Mouse (Mus musculus) heart, embryonic 16.5 days (tissue): ENCODE data around the gene Chek1. TPM values are rescaled to one million over a fixed set of nuclear protein-coding genes. Genes with fewer than 3 reads are reported as not detected.

Experiments used
- ATAC-seq: fragments of 200-750 bp; cut with Nextera tagmentation; replicated peaks from 2 replicates; pipeline ENCODE4 v1.8.0; 2017; ENCODE audit warnings: moderate number of reproducible peaks; ENCODE audit not compliant: insufficient read depth, low FRiP score; ENCODE audit errors: extremely low read depth
- H3K27ac ChIP-seq: fragments of 300-500 bp; sonication (generic); 2 replicates; pipeline ENCODE4 v1.5.1; 2014; ENCODE audit warnings: mild to moderate bottlenecking, low read length, control low read depth, moderate library complexity
- H3K27me3 ChIP-seq: fragments of 300-500 bp; sonication (generic); 2 replicates; pipeline ENCODE4 v1.6.1; 2014; ENCODE audit warnings: low read length, mixed read lengths; ENCODE audit not compliant: control insufficient read depth, insufficient read depth
- H3K36me3 ChIP-seq: fragments of 300-500 bp; sonication (generic); 2 replicates; pipeline ENCODE4 v1.6.1; 2014; ENCODE audit not compliant: control insufficient read depth, insufficient read depth
- H3K4me1 ChIP-seq: fragments of 300-500 bp; sonication (generic); 2 replicates; pipeline ENCODE4 v1.6.1; 2014; ENCODE audit warnings: low read length, mixed read lengths; ENCODE audit not compliant: control insufficient read depth, insufficient read depth
- H3K4me2 ChIP-seq: fragments of 300-500 bp; sonication (generic); 2 replicates; pipeline ENCODE4 v1.6.1; 2014; ENCODE audit warnings: low read depth, mild to moderate bottlenecking, control low read depth, low read length
- H3K4me3 ChIP-seq: fragments of 300-500 bp; sonication (generic); 2 replicates; pipeline ENCODE4 v1.5.1; 2014; ENCODE audit warnings: mild to moderate bottlenecking, control low read depth, low read length
- H3K9ac ChIP-seq: fragments of 300-500 bp; sonication (generic); 2 replicates; pipeline ENCODE4 v1.6.1; 2014; ENCODE audit warnings: low read length, control low read depth
- H3K9me3 ChIP-seq: fragments of 300-500 bp; sonication (generic); replicated peaks from 2 replicates; pipeline ENCODE4 v1.6.1; 2016; ENCODE audit warnings: low read length; ENCODE audit not compliant: control insufficient read depth
- WGBS: fragments of 180-500 bp; shearing (Covaris S2); extraction: QIAGEN DNeasy Blood & Tissue Kit; methylation state at CpG from one replicate; pipeline ENCODE4 v1.1.7; 2014; 5-methylcytosine and 5-hydroxymethylcytosine counted together
- polyA plus RNA-seq: library from polyadenylated mRNA; unstranded; fragments of >200 nt; fragmentation: Nextera tagmentation; extraction: Ambion mirVana; gene quantifications from 2 replicates; pipeline ENCODE4 v1.2.1, GENCODE M21; 2015

Gene Chek1
- 16.2 and 23.5 TPM in 2 replicates for polyA plus RNA-seq

GRCm38 (mm10) chr9:36727034-36727755 lies at the start of gene Chek1:
Gene Chek1 (minus strand): TSS chr9:36727065.
- WGBS: 3% methylated on average over 11 of the region's 12 CpGs
- Histone ChIP-seq H3K27ac (peak within 1 kb of the TSS; percentile 91), H3K4me2 (peak within 1 kb of the TSS; percentile 97), H3K9me3 (no peaks in the 10 kb centered on the region), H3K9ac (peak within 1 kb of the TSS; percentile 78), H3K4me3 (peak within 1 kb of the TSS; percentile 84), H3K4me1 (peaks cover 11% of the 10 kb centered on the region), H3K27me3 (no peaks in the 10 kb centered on the region), H3K36me3 (peaks cover 12% of the 10 kb centered on the region; the same call in 1 of the 2 replicates)
- no peak for ATAC-seq

GRCm38 (mm10) chr9:36769048-36769413 lies 42.2 kb upstream of the Chek1 start:
- peaks cover 16% of the 10 kb centered on the region for H3K4me1 ChIP-seq
- H3K4me3 ChIP-seq: no peak overlapping the region
- H3K27ac ChIP-seq: no peak overlapping the region; the same call in 1 of the 2 replicates
- peak overlapping the region; percentile 72 for H3K4me2 ChIP-seq
- no peak overlapping the region; the same call in 1 of the 2 replicates for H3K9ac ChIP-seq
- 92% methylated on average over 1 of the region's 1 CpGs for WGBS
- H3K36me3 ChIP-seq: peaks cover under 1% of the 10 kb centered on the region
- H3K9me3 ChIP-seq: no peaks in the 10 kb centered on the region
- ATAC-seq: no peak
- H3K27me3 ChIP-seq: no peaks in the 10 kb centered on the region

- peaks cover 16% of the 10 kb centered on the region for H3K4me1 ChIP-seq
- H3K27me3 ChIP-seq: no peaks in the 10 kb centered on the region
- peak overlapping the region; percentile 72 for H3K4me2 ChIP-seq
- 11% methylated on average over 25 of the region's 25 CpGs for WGBS
- 0 out of 2 replicates have a peak, but pooled peaks have one; percentile 3 for ATAC-seq
- H3K9ac ChIP-seq: peak overlapping the region; percentile 94
- no peaks in the 10 kb centered on the region for H3K9me3 ChIP-seq
- H3K27ac ChIP-seq: peak overlapping the region; percentile 95
- H3K4me3 ChIP-seq: peak overlapping the region; percentile 86
- H3K36me3 ChIP-seq: peaks cover 5% of the 10 kb centered on the region
Measured at GRCm38 (mm10) chr9:36768156-36769047, 41.5 kb upstream of the Chek1 start.

DNA sequence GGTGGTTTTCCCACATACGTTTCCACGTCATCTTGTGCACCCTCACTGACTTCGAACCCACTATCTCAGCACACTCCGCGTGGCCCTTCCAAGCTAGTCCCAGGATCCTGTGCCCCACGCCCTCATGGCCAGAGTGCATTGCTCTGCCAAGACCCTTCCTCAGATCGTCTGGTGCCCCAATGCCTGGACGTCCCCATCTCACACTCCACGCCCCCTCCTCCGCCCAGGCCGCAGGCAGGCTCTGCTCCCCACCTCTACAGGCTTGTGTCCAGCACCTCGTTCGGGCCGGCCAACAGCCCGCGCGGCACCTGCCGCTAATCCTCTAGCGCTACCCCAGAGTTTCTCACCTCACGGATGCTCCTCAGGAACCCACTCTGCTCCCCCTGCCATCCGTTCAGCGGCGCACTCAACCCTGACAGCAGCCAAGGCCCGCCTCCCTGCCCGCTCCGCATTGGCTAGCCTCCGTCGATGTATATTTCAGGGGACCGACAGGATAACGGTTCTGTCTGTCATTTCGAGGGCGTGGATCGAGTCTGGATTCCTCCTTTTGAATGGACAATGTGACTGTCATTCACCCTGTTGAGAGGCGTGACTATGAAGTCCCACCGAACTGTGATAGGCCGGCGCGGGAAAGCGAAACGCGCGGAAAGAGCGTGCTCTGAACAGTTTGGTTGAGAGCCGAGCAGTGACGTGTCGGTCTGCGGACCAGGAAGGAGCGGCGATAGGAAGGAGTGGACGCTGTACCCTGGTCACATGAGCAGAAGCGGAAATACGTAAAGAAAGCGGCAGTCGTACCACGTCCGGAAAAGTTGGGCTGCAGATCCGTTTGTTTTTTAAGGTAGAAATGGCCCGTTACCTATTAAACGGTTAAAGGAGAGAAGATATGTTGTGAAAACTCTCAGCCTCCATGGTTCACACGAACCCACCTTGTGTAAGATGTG lies 40.6 kb upstream of the Chek1 start, which contains the start of gene Stt3a:
Stt3a (minus strand) TSS at position 477 of the 941 bp plus-strand sequence.
- peaks cover 6% of the 10 kb centered on the region for H3K36me3 ChIP-seq
- no peaks in the 10 kb centered on the region for H3K9me3 ChIP-seq
- ATAC-seq: peak; percentile 100
- H3K4me1 ChIP-seq: peaks cover 16% of the 10 kb centered on the region
- peak within 1 kb of the TSS; percentile 93 for H3K4me3 ChIP-seq
- H3K9ac ChIP-seq: peak within 1 kb of the TSS; percentile 94
- H3K4me2 ChIP-seq: peak within 1 kb of the TSS; percentile 91
- under 1% methylated on average over 60 of the region's 60 CpGs for WGBS
- H3K27me3 ChIP-seq: no peaks in the 10 kb centered on the region
- H3K27ac ChIP-seq: peak within 1 kb of the TSS; percentile 95

GRCm38 (mm10) chr9:36764378-36764777 lies 37.5 kb upstream of the Chek1 start:
- Histone ChIP-seq H3K9me3 (no peaks in the 10 kb centered on the region), H3K4me1 (peaks cover 16% of the 10 kb centered on the region), H3K27me3 (no peaks in the 10 kb centered on the region), H3K36me3 (peaks cover 18% of the 10 kb centered on the region), H3K27ac (no peak overlapping the region), H3K4me2 (no peak overlapping the region), H3K9ac (no peak overlapping the region), H3K4me3 (no peak overlapping the region)
- ATAC-seq: no peak
- WGBS: 90% methylated on average over 1 of the region's 1 CpGs

GRCm38 (mm10) chr9:36726131-36727033 lies 483 bp downstream of the Chek1 start:
- peaks cover 8% of the 10 kb centered on the region; the same call in 1 of the 2 replicates for H3K36me3 ChIP-seq
- no peaks in the 10 kb centered on the region for H3K9me3 ChIP-seq
- H3K4me2 ChIP-seq: peak overlapping the region; percentile 97
- H3K9ac ChIP-seq: peak overlapping the region; percentile 78
- H3K27me3 ChIP-seq: no peaks in the 10 kb centered on the region
- peak overlapping the region; percentile 91 for H3K27ac ChIP-seq
- WGBS: under 1% methylated on average over 52 of the region's 53 CpGs
- peaks cover 11% of the 10 kb centered on the region for H3K4me1 ChIP-seq
- peak; percentile 94 for ATAC-seq
- H3K4me3 ChIP-seq: peak overlapping the region; percentile 84

DNA sequence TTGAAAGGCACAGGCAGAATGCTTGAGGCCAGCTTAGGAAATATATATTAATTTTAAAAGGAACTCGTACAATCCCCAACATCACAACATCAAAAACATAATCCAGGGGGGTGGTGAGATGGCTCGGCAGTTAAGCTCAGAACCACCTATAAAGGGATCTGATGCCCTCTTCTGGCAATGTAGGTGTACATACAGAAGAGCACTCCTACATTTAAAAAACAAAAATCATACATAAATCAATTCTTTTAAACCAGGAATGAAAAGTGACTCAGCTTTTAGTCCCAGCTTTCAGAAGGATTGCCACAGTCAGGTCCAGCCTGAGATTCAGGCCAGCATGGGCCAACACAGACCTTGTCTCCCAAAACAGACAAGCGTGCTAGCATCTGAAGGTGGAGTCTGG lies 10.2 kb downstream of the Chek1 start:
- Histone ChIP-seq H3K9ac (no peak overlapping the region), H3K27ac (no peak overlapping the region), H3K36me3 (peaks cover 16% of the 10 kb centered on the region), H3K9me3 (no peaks in the 10 kb centered on the region), H3K4me2 (no peak overlapping the region), H3K4me3 (no peak overlapping the region), H3K27me3 (no peaks in the 10 kb centered on the region), H3K4me1 (no peaks in the 10 kb centered on the region)
- no peak for ATAC-seq
- WGBS: 80% methylated on average over 3 of the region's 3 CpGs
